Mouse (Mus musculus) liver, adult 2 months (tissue): Measurements from ENCODE around the gene Ap3s2.

Source experiments
- CTCF ChIP-seq: fragments of 200-500 bp; IDR thresholded peaks from 2 replicates; pipeline ENCODE4 v1.5.1; 2011; ENCODE audit warnings: low read depth, low read length, control low read depth
- POLR2A ChIP-seq: fragments of 200-500 bp; IDR thresholded peaks from 2 replicates; pipeline ENCODE4 v1.6.1; 2011; ENCODE audit warnings: low read length, control low read depth; ENCODE audit not compliant: insufficient read depth; ENCODE audit errors: extremely low read depth

GRCm38 (mm10) chr7:79873407-79873806 is 47.0 kb downstream of the Ap3s2 start:
- TF ChIP-seq CTCF: no peak
- no peak for TF ChIP-seq POLR2A
